Mouse (Mus musculus) CH12.LX (cell line): ENCODE data around the gene Cpb2. TPM values are rescaled to one million over a fixed set of nuclear protein-coding genes. Genes with fewer than 3 reads are reported as not detected.

Experiments
- DNase-seq: peaks from one replicate; pipeline ENCODE4 v3.0.0-alpha.2; 2013; ENCODE audit errors: extremely low read depth
- H3K27ac ChIP-seq: 2 replicates; pipeline ENCODE4 v1.5.1; 2012; ENCODE audit warnings: low read depth, mild to moderate bottlenecking, control low read depth, moderate library complexity; ENCODE audit not compliant: insufficient read depth
- H3K27me3 ChIP-seq: replicated peaks from 2 replicates; pipeline ENCODE3; 2012; ENCODE audit warnings: inconsistent platforms
- H3K36me3 ChIP-seq, 2 experiments: replicated peaks in 1 of 2; 2 replicates each; pipeline versions ENCODE3 to v1.6.1; 2012; ENCODE audit warnings: inconsistent platforms in 1 of 2, low read length in 1 of 2, mild to moderate bottlenecking in 1 of 2, mixed read lengths in 1 of 2, moderate library complexity in 1 of 2; ENCODE audit not compliant: control insufficient read depth in 1 of 2, insufficient read depth in 1 of 2
- H3K4me1 ChIP-seq, 2 experiments: 2 replicates each; pipeline ENCODE4 v1.6.1; 2012; ENCODE audit warnings: inconsistent platforms in 1 of 2, moderate library complexity in 1 of 2; ENCODE audit not compliant: insufficient read depth in 2 of 2, control insufficient read depth in 1 of 2
- H3K4me2 ChIP-seq: 2 replicates; pipeline ENCODE4 v1.6.1; 2012; ENCODE audit warnings: low read depth, mild to moderate bottlenecking, control low read depth; ENCODE audit not compliant: poor library complexity, insufficient read depth, severe bottlenecking
- H3K4me3 ChIP-seq, 3 experiments: fragments of 150-350 bp in 1 of 3; sonication (generic) in 1 of 3; replicated peaks in 1 of 3; 2 replicates each; pipeline versions ENCODE3 to v1.5.1; 2011 to 2012; ENCODE audit warnings: low read depth in 2 of 3, low read length in 2 of 3, mild to moderate bottlenecking in 2 of 3, moderate library complexity in 2 of 3, control low read depth in 1 of 3, improper control_type of control experiment in 1 of 3, inconsistent platforms in 1 of 3, mixed read lengths in 1 of 3; ENCODE audit not compliant: poor library complexity in 1 of 3
- H3K79me2 ChIP-seq: replicated peaks from 2 replicates; pipeline ENCODE4 v1.6.1; 2012; ENCODE audit warnings: mild to moderate bottlenecking, moderate library complexity; ENCODE audit not compliant: control insufficient read depth, poor library complexity, insufficient read depth, severe bottlenecking; ENCODE audit errors: extremely low read depth
- H3K9ac ChIP-seq: 2 replicates; pipeline ENCODE4 v1.6.1; 2012; ENCODE audit warnings: low read depth, mild to moderate bottlenecking, control low read depth, moderate library complexity; ENCODE audit not compliant: insufficient read depth
- H3K9me3 ChIP-seq: replicated peaks from 2 replicates; pipeline ENCODE3; 2012; ENCODE audit warnings: low read length, inconsistent platforms, mixed read lengths
- BHLHE40 ChIP-seq: IDR thresholded peaks from 2 replicates; pipeline ENCODE4 v1.6.1; 2011; ENCODE audit warnings: mild to moderate bottlenecking, low read depth, low read length, improper control_type of control experiment
- CHD2 ChIP-seq: IDR thresholded peaks from 2 replicates; pipeline ENCODE4 v1.6.1; 2011; ENCODE audit warnings: low read length, improper control_type of control experiment
- CTCF ChIP-seq, 2 experiments: IDR thresholded peaks in 1 of 2; conservative IDR thresholded peaks in 1 of 2; 2 replicates each; pipeline ENCODE4 v1.5.1; 2011 to 2012; ENCODE audit warnings: low read depth in 2 of 2, low read length in 2 of 2, improper control_type of control experiment in 1 of 2, inconsistent platforms in 1 of 2, mild to moderate bottlenecking in 1 of 2, moderate library complexity in 1 of 2
- E2F4 ChIP-seq: IDR thresholded peaks from 2 replicates; pipeline ENCODE4 v1.6.1; 2011; ENCODE audit warnings: low read depth, low read length, improper control_type of control experiment; ENCODE audit not compliant: insufficient replicate concordance
- ELF1 ChIP-seq: IDR thresholded peaks from 2 replicates; pipeline ENCODE4 v1.6.1; 2014; ENCODE audit warnings: low read depth, mild to moderate bottlenecking, inconsistent platforms, low read length, improper control_type of control experiment
- ETS1 ChIP-seq: conservative IDR thresholded peaks from 2 replicates; pipeline ENCODE4 v1.6.1; 2012; ENCODE audit warnings: low read depth, mild to moderate bottlenecking, inconsistent platforms, low read length, improper control_type of control experiment, moderate library complexity
- HCFC1 ChIP-seq: IDR thresholded peaks from 2 replicates; pipeline ENCODE4 v1.6.1; 2012; ENCODE audit warnings: low read depth, mild to moderate bottlenecking, inconsistent platforms, low read length, improper control_type of control experiment
- IRF4 ChIP-seq: IDR thresholded peaks from 2 replicates; pipeline ENCODE4 v1.6.1; 2014; ENCODE audit warnings: low read depth, mild to moderate bottlenecking, inconsistent platforms, low read length, improper control_type of control experiment
- JUND ChIP-seq: conservative IDR thresholded peaks from 2 replicates; pipeline ENCODE4 v1.6.1; 2011; ENCODE audit warnings: low read depth, low read length, improper control_type of control experiment
- KAT2A ChIP-seq: IDR thresholded peaks from 2 replicates; pipeline ENCODE4 v1.6.1; 2012; ENCODE audit warnings: low read length, improper control_type of control experiment, inconsistent platforms; ENCODE audit not compliant: insufficient replicate concordance
- MAFK ChIP-seq: IDR thresholded peaks from 2 replicates; pipeline ENCODE4 v1.6.1; 2011; ENCODE audit warnings: low read length, improper control_type of control experiment; ENCODE audit not compliant: insufficient replicate concordance
- NELFE ChIP-seq: IDR thresholded peaks from 2 replicates; pipeline ENCODE4 v1.6.1; 2011; ENCODE audit warnings: low read depth, low read length, improper control_type of control experiment
- PAX5 ChIP-seq: IDR thresholded peaks from 2 replicates; pipeline ENCODE4 v1.6.1; 2012; ENCODE audit warnings: low read length, inconsistent platforms, mixed read lengths
- POLR2A ChIP-seq: IDR thresholded peaks from 2 replicates; pipeline ENCODE4 v1.6.1; 2011; ENCODE audit warnings: low read depth, mild to moderate bottlenecking, improper control_type of control experiment, low read length
- POLR2AphosphoS2 ChIP-seq: IDR thresholded peaks from 2 replicates; pipeline ENCODE4 v1.6.1; 2011; ENCODE audit warnings: low read depth, low read length, improper control_type of control experiment
- RAD21 ChIP-seq: IDR thresholded peaks from 2 replicates; pipeline ENCODE4 v1.6.1; 2011; ENCODE audit warnings: low read depth, mild to moderate bottlenecking, low read length, improper control_type of control experiment, moderate library complexity
- SMC3 ChIP-seq: IDR thresholded peaks from 2 replicates; pipeline ENCODE4 v1.6.1; 2011; ENCODE audit warnings: low read depth, low read length, improper control_type of control experiment
- TBP ChIP-seq: conservative IDR thresholded peaks from 2 replicates; pipeline ENCODE4 v1.6.1; 2011; ENCODE audit warnings: low read depth, low read length, improper control_type of control experiment
- TCF12 ChIP-seq: IDR thresholded peaks from 2 replicates; pipeline ENCODE4 v1.6.1; 2014; ENCODE audit warnings: low read depth, mild to moderate bottlenecking, inconsistent platforms, low read length, improper control_type of control experiment
- UBTF ChIP-seq: IDR thresholded peaks from 2 replicates; pipeline ENCODE4 v1.6.1; 2012; ENCODE audit warnings: low read depth, mild to moderate bottlenecking, inconsistent platforms, low read length, improper control_type of control experiment, moderate library complexity
- USF2 ChIP-seq: conservative IDR thresholded peaks from 2 replicates; pipeline ENCODE4 v1.6.1; 2011; ENCODE audit warnings: low read depth, low read length, improper control_type of control experiment
- ZC3H11A ChIP-seq: IDR thresholded peaks from 2 replicates; pipeline ENCODE4 v1.6.1; 2012; ENCODE audit warnings: low read depth, mild to moderate bottlenecking, inconsistent platforms, low read length, improper control_type of control experiment
- ZMIZ1 ChIP-seq: IDR thresholded peaks from 2 replicates; pipeline ENCODE4 v1.6.1; 2012; ENCODE audit warnings: low read depth, mild to moderate bottlenecking, inconsistent platforms, low read length, improper control_type of control experiment
- ZNF384 ChIP-seq: IDR thresholded peaks from 2 replicates; pipeline ENCODE4 v1.6.1; 2012; ENCODE audit warnings: low read depth, low read length, improper control_type of control experiment, inconsistent platforms
- dilution Hi-C: fragments of 300-500 bp; cut with MboI; formaldehyde crosslinking; loops from 2 replicates; pipeline ENCODE4 v1.14.3; 2020; ENCODE audit warnings: low sequenced_read_pairs; ENCODE audit not compliant: extremely low pct_unique_long_range_greater_than_20kb, extremely low pct_ligation_motif_present
- in situ Hi-C: fragments of 300-500 bp; cut with MboI; formaldehyde crosslinking; loops from 3 replicates; pipeline ENCODE4 v1.14.3; 2019; ENCODE audit warnings: low sequenced_read_pairs, low pct_ligation_motif_present, low pct_unique_long_range_greater_than_20kb, mixed read lengths
- polyA plus RNA-seq: library from polyadenylated mRNA; unstranded; fragments of >175 nt; gene quantifications from 2 replicates; pipeline ENCODE4 v1.2.1, GENCODE M21; 2012; ENCODE audit warnings: low read depth; ENCODE audit not compliant: insufficient read length
- total RNA-seq, 2 experiments: library from RNA; depleted of rRNA; stranded (reverse); fragments of 300-350 nt in 1 of 2; fragments of >200 nt in 1 of 2; gene quantifications; 2 replicates each; pipeline ENCODE4 v1.2.3; 2012 to 2014

Cpb2 gene
- total and polyA plus RNA-seq, 3 experiments: not detected

- no peak overlapping the region for H3K27ac ChIP-seq
- H3K36me3 ChIP-seq: peaks cover 4 to 29% of the 10 kb centered on the region in 2 experiments
- DNase-seq: no peak
- no peak overlapping the region for H3K4me3 ChIP-seq
- no peaks in the 10 kb centered on the region for H3K9me3 ChIP-seq
- TF ChIP-seq IRF4 (no peak), RAD21 (peak; percentile 41), TBP (no peak), SMC3 (peak; percentile 23; the same call in 1 of the 2 replicates), ZMIZ1 (no peak), CTCF (conservative IDR thresholded peaks at IDR 0.05 in 1 of 2, IDR thresholded peaks at IDR 0.05 in 1 of 2; ENCODE audit: low read depth in 2 of 2, low read length in 2 of 2) (peak in 1 of 2 experiments; percentile 50; a peak in 2 of 4 replicates), JUND (no peak)
- TF ChIP-seq, all 38 proteins: peak for 3
- H3K79me2 ChIP-seq: 0 out of 2 replicates have a peak, but pooled peaks cover 2% of the 10 kb centered on the region
- H3K4me2 ChIP-seq: no peak overlapping the region
- no peaks in the 10 kb centered on the region for H3K4me1 ChIP-seq
- no peak overlapping the region for H3K9ac ChIP-seq
- H3K27me3 ChIP-seq: no peaks in the 10 kb centered on the region
- dilution Hi-C loops (no loop called here), in situ Hi-C loops (no loop called here)
These were observed 67.4 kb downstream of the Cpb2 start for GRCm38 (mm10) chr14:75309336-75309992.

GRCm38 (mm10) chr14:75314484-75314883 lies 72.4 kb downstream of the Cpb2 start:
- in situ Hi-C loops (no loop called here), dilution Hi-C loops (no loop called here)
- TF ChIP-seq POLR2AphosphoS2: no peak
- TF ChIP-seq HCFC1: no peak
- TF ChIP-seq TCF12: no peak
- no peak for TF ChIP-seq USF2
- TF ChIP-seq IRF4: no peak
- TF ChIP-seq ZC3H11A: no peak
- H3K4me3 ChIP-seq: no peak overlapping the region
- peaks cover 0 to 5% of the 10 kb centered on the region in 2 experiments; a peak in 1 of 4 replicates for H3K4me1 ChIP-seq
- H3K36me3 ChIP-seq: peaks cover 6 to 39% of the 10 kb centered on the region in 2 experiments
- H3K9ac ChIP-seq: no peak overlapping the region
- H3K27ac ChIP-seq: no peak overlapping the region
- no peaks in the 10 kb centered on the region for H3K27me3 ChIP-seq
- H3K4me2 ChIP-seq: no peak overlapping the region
- H3K9me3 ChIP-seq: no peaks in the 10 kb centered on the region
- no peak for DNase-seq
- H3K79me2 ChIP-seq: no peaks in the 10 kb centered on the region

- Histone ChIP-seq H3K27ac (no peak overlapping the region), H3K4me2 (no peak overlapping the region), H3K4me1 (peaks cover 0 to 13% of the 10 kb centered on the region in 2 experiments; a peak in 1 of 4 replicates), H3K9ac (no peak overlapping the region), H3K9me3 (no peaks in the 10 kb centered on the region), H3K4me3 (no peak overlapping the region), H3K36me3 (peaks cover 18 to 49% of the 10 kb centered on the region in 2 experiments), H3K27me3 (no peaks in the 10 kb centered on the region), H3K79me2 (no peaks in the 10 kb centered on the region)
- in situ Hi-C loops: no loop called here
- dilution Hi-C loops: no loop called here
- TF ChIP-seq HCFC1 (no peak), USF2 (no peak), PAX5 (no peak), UBTF (no peak), NELFE (no peak), CHD2 (no peak), ELF1 (no peak), MAFK (no peak), BHLHE40 (no peak), ETS1 (no peak), ZC3H11A (no peak), E2F4 (no peak), POLR2A (no peak), SMC3 (no peak), RAD21 (no peak), CTCF (conservative IDR thresholded peaks at IDR 0.05 in 1 of 2, IDR thresholded peaks at IDR 0.05 in 1 of 2; ENCODE audit: low read depth in 2 of 2, low read length in 2 of 2) (no peak), ZNF384 (no peak), KAT2A (no peak)
- DNase-seq: no peak
These were observed 76.6 kb downstream of the Cpb2 start for GRCm38 (mm10) chr14:75318736-75319135.
